Mouse (Mus musculus) cerebellum, adult 8-10 months (tissue): ENCODE measurements at regions not wholly inside any gene's neighbourhood (a gene's known extent, or its start where the extent isn't known, plus 50 kb on each side); places are given as distances from the start of the nearest gene placed in this dataset.

ENCODE experiments used
- DNase-seq: peaks from one replicate; pipeline ENCODE4 v3.0.0; 2022

DNA sequence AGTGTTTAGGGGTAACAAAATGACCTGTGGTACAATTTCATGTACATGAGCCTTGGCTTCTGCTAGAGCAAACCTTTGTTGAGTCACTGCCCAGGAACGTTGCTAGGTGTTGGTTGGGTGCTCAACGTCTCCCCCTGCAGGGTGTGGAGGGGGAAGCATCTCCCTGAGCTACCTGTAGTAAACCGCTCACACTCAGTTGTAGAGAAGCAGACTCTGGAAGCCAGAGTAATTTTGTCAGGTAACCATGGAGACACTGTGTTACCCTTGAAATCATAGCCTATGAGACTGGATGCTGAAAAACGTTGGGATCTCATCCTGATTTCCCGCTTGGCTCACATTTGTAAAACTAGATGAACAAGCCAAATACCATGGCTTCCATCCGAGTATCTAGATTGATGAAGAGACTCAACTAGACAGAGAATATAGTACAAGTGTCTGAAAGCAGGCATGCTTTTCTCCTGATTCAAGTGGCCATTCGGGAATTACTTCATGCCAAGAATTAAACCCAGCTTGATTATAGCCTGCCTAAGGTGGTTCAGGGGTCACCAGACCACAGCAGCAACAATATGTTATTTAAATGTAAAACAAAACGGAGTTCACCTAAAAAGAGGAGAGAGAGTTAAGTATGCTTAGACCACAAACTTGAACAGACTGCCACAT is 63.7 kb upstream of the Ctla4 start:
- DNase-seq = peak; percentile 6

- DNase-seq = no peak
Measured at GRCm38 (mm10) chr1:60824218-60825125, 62.3 kb upstream of the Ctla4 start.

DNA sequence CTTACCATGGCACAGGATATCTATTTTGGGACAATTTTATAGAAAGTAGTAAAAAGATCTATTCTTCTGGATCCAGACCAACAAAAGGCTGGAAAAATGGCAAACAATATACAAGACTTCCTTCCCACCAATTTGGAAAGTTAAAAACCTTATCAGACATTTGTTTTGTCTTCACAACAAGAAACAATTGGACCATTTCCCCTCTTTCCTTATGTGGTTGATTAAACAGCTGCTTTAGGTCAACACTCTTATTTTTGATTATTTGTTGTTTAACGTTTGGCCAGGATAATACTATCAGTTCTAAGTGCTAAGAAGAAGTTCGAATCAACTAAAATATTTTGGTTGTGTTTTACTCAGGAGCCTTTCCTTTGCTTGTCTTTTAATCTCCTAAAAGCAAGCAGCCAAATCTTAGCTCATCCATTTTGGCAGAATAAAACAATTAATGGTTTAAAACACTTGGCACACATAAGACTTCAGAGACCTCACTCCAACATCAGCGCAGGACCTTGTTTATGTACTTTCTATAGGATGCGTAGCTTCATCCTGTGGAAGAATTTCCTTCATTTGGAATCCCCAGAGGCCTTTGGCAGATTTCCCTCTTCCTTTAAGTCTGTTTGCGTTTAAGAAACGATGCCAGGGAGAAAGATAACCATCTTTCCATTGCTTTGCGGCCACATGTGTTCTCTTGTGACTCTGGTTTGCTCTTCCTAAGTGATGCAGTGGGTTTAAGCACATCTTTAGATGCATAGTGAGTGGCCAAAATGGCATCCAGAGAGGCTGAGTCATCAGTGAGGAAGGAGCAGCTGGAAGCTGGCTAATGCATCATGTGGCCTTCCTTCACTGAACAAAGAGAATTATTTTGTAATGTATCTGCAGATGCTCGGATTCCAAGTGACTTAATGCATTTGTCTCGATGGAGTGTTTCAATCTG is 61.3 kb upstream of the Ctla4 start:
- no peak for DNase-seq

DNA sequence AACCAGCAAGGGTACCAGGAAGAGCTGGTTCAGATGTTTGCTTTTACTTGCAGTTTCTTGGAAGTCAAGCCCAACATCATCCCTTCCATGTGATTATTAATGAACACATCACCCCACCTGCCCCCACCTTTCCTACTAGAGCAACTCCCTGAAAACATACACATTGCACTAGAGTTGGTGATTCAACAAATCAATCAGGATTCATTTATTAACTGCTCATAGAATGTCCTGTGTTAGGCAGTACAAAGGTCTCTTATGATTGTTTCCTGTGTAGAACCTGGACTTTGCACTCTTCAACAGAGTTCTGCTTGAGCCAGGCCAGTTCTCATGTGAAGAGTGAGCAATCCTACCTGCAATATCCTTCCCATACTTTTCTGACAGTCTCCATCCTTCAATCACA is 59.8 kb upstream of the Ctla4 start:
- no peak for DNase-seq

- DNase-seq = no peak
Measured at GRCm38 (mm10) chr1:60828152-60828551, 58.6 kb upstream of the Ctla4 start.

- no peak for DNase-seq
Measured at GRCm38 (mm10) chr1:60829849-60830248, 57.0 kb upstream of the Ctla4 start.

- DNase-seq = no peak
Measured at GRCm38 (mm10) chr1:60833668-60834067, 53.1 kb upstream of the Ctla4 start.
